ENCODE assay signal across 8 mouse cellular contexts in genomic region chr8:72413839-72414238, GRCm38 (mm10). TPM values are rescaled to one million over a fixed set of nuclear protein-coding genes. Genes with fewer than 3 reads are reported as not detected.
DNase-seq lines count a peak whose midpoint lies in the region; ATAC-seq and TF ChIP-seq lines count a peak whose summit lies in the region.
"Had no signal": no experiment of that assay in that cellular context is flagged by ENCODE, and none has a peak within 500 bp of the region (broad histone marks: within the 10 kb centered on the region; RNA-seq: fewer than 3 reads in every experiment).

No protein-coding gene starts in this region.

- no peak overlapping the region for H3K4me2 ChIP-seq in lung, postnatal 0 days (replicated peaks; ENCODE audit: low read depth, low read length)
- peak overlapping the region; percentile 72 for H3K4me2 ChIP-seq in liver, embryonic 13.5 days
- no peak overlapping the region for H3K4me2 ChIP-seq in stomach, embryonic 15.5 days
- H3K4me2 ChIP-seq: embryonic facial prominence, embryonic 13.5 days had no signal

- peak; percentile 57 for ATAC-seq in lung, postnatal 0 days
- ATAC-seq in common myeloid progenitor, adult 5-6 weeks (replicated peaks; ENCODE audit: low read depth, poor library complexity, severe bottlenecking), result peak; percentile 53; the same call in 1 of the 2 replicates
- peak; percentile 99 for ATAC-seq in liver, embryonic 13.5 days (ENCODE audit: low read depth)
- peak; percentile 94 for ATAC-seq in stomach, embryonic 15.5 days (ENCODE audit: insufficient read depth, low FRiP score, low read depth)

- no peak for TF ChIP-seq EP300 in lung, postnatal 0 days (IDR thresholded peaks at IDR 0.05)

- H3K4me1 ChIP-seq in lung, postnatal 0 days (ENCODE audit: insufficient read depth, low read depth, low read length), result peaks cover 3% of the 10 kb centered on the region
- peaks cover 99% of the 10 kb centered on the region for H3K4me1 ChIP-seq in liver, embryonic 13.5 days (replicated peaks)
- peaks cover 43% of the 10 kb centered on the region; the same call in 1 of the 2 replicates for H3K4me1 ChIP-seq in stomach, embryonic 15.5 days

- H3K27me3 ChIP-seq in lung, postnatal 0 days (replicated peaks; ENCODE audit: insufficient read depth, low read length), result no peaks in the 10 kb centered on the region
- no peaks in the 10 kb centered on the region for H3K27me3 ChIP-seq in liver, embryonic 13.5 days
- no peaks in the 10 kb centered on the region for H3K27me3 ChIP-seq in stomach, embryonic 15.5 days (replicated peaks)
- H3K27me3 ChIP-seq: embryonic facial prominence, embryonic 13.5 days had no signal

- no peak for DNase-seq in lung, postnatal 0 days (ENCODE audit: low spot score)
- DNase-seq in lung, postnatal 14 days, result no peak
- peak; percentile 88 for DNase-seq in liver, embryonic 13.5 days
- DNase-seq in thymus, postnatal 0 days (ENCODE audit: low spot score), result no peak
- DNase-seq in left cerebral cortex, adult 2 months (ENCODE audit: extremely low spot score in 1 of 2, low spot score in 2 of 2), result no peak

- no peak overlapping the region for H3K4me3 ChIP-seq in lung, postnatal 0 days (ENCODE audit: low read depth, low read length)
- peak overlapping the region; percentile 39 for H3K4me3 ChIP-seq in liver, embryonic 13.5 days (replicated peaks)
- no peak overlapping the region for H3K4me3 ChIP-seq in stomach, embryonic 15.5 days (replicated peaks)
- no peak overlapping the region for H3K4me3 ChIP-seq in left cerebral cortex, adult 2 months
- H3K4me3 ChIP-seq: embryonic facial prominence, embryonic 13.5 days had no signal

- H3K9me3 ChIP-seq in lung, postnatal 0 days (ENCODE audit: low read length), result no peaks in the 10 kb centered on the region
- no peaks in the 10 kb centered on the region for H3K9me3 ChIP-seq in liver, embryonic 13.5 days (replicated peaks)
- H3K9me3 ChIP-seq in stomach, embryonic 15.5 days, result no peaks in the 10 kb centered on the region
- H3K9me3 ChIP-seq: embryonic facial prominence, embryonic 13.5 days had no signal

- 77% methylated on average over 7 of the region's 7 CpGs for WGBS in lung, postnatal 0 days
- WGBS in liver, embryonic 13.5 days (ENCODE audit: insufficient replicate concordance), result 28% methylated on average over 7 of the region's 7 CpGs
- WGBS in stomach, embryonic 15.5 days, result 76% methylated on average over 7 of the region's 7 CpGs

- no peaks in the 10 kb centered on the region for H3K36me3 ChIP-seq in lung, postnatal 0 days (ENCODE audit: insufficient read depth, low read length)
- peaks cover 20% of the 10 kb centered on the region for H3K36me3 ChIP-seq in liver, embryonic 13.5 days
- peaks cover 5% of the 10 kb centered on the region; the same call in 1 of the 2 replicates for H3K36me3 ChIP-seq in stomach, embryonic 15.5 days

- no peak overlapping the region for H3K27ac ChIP-seq in lung, postnatal 0 days (ENCODE audit: low read length)
- H3K27ac ChIP-seq in liver, embryonic 13.5 days, result peak overlapping the region; percentile 98
- peak overlapping the region; percentile 67 for H3K27ac ChIP-seq in stomach, embryonic 15.5 days
- H3K27ac ChIP-seq in left cerebral cortex, adult 2 months, result no peak overlapping the region
- H3K27ac ChIP-seq: embryonic facial prominence, embryonic 13.5 days had no signal

- H3K9ac ChIP-seq in lung, postnatal 0 days (replicated peaks; ENCODE audit: low read depth), result no peak overlapping the region
- H3K9ac ChIP-seq in liver, embryonic 13.5 days, result peak overlapping the region; percentile 75
- no peak overlapping the region for H3K9ac ChIP-seq in stomach, embryonic 15.5 days
- H3K9ac ChIP-seq: embryonic facial prominence, embryonic 13.5 days had no signal

- TF ChIP-seq CTCF in lung, postnatal 0 days (IDR thresholded peaks at IDR 0.05), result 0 out of 2 replicates have a peak, but pooled peaks have one; percentile 2
- TF ChIP-seq CTCF in left cerebral cortex, adult 2 months (IDR thresholded peaks at IDR 0.05), result no peak

- intact Hi-C loops in left cerebral cortex, adult 2 months (cut with DNase I), result no loop called here

RNA-seq across cellular contexts. Expression of gene Eps15l1, which starts 7.4 kb away (rescaled TPM):
- 25.6 and 25.9 TPM in 2 replicates for polyA plus RNA-seq in lung, postnatal 0 days (2015; fragmentation: Nextera tagmentation; extraction: Ambion mirVana)
- total RNA-seq in common myeloid progenitor, adult 5-6 weeks (2017), result 36.2 and 39.1 TPM in 2 replicates
- polyA plus RNA-seq in liver, embryonic 13.5 days (2015; fragmentation: Nextera tagmentation; extraction: Ambion mirVana), result 17.5 and 21.1 TPM in 2 replicates
- 45.1 and 48.3 TPM in 2 replicates for polyA plus RNA-seq in stomach, embryonic 15.5 days (2015; fragmentation: Nextera tagmentation; extraction: Ambion mirVana)
- 35.3 and 35.9 TPM in 2 replicates for polyA plus RNA-seq in thymus, postnatal 0 days (2015; fragmentation: Nextera tagmentation; extraction: Ambion mirVana)
- 10 to 100 TPM; 66.4 to 73.0 TPM for total RNA-seq in left cerebral cortex, adult 2 months (2021)

RNA-seq across cellular contexts. Expression of gene Calr3, which starts 29.8 kb away (rescaled TPM):
- polyA plus RNA-seq in lung, postnatal 0 days (2015; fragmentation: Nextera tagmentation; extraction: Ambion mirVana), result 1.0 and 1.2 TPM in 2 replicates
- 1.9 and 3.5 TPM in 2 replicates for total RNA-seq in common myeloid progenitor, adult 5-6 weeks (2017)
- 0.59 and 0.93 TPM in 2 replicates for polyA plus RNA-seq in liver, embryonic 13.5 days (2015; fragmentation: Nextera tagmentation; extraction: Ambion mirVana)
- 2.6 and 3.3 TPM in 2 replicates for polyA plus RNA-seq in stomach, embryonic 15.5 days (2015; fragmentation: Nextera tagmentation; extraction: Ambion mirVana)
- 1.4 TPM in 2 replicates for polyA plus RNA-seq in thymus, postnatal 0 days (2015; fragmentation: Nextera tagmentation; extraction: Ambion mirVana)
- 1 to 10 TPM in 1 of 2 experiments, under 1 TPM in 1; 0.97 to 1.5 TPM for total RNA-seq in left cerebral cortex, adult 2 months (2021)

RNA-seq across cellular contexts. Expression of gene 1700030K09Rik, which starts 29.8 kb away (rescaled TPM):
- 7.9 and 9.0 TPM in 2 replicates for polyA plus RNA-seq in lung, postnatal 0 days (2015; fragmentation: Nextera tagmentation; extraction: Ambion mirVana)
- 4.0 and 7.7 TPM in 2 replicates for total RNA-seq in common myeloid progenitor, adult 5-6 weeks (2017)
- 4.2 and 5.0 TPM in 2 replicates for polyA plus RNA-seq in liver, embryonic 13.5 days (2015; fragmentation: Nextera tagmentation; extraction: Ambion mirVana)
- polyA plus RNA-seq in stomach, embryonic 15.5 days (2015; fragmentation: Nextera tagmentation; extraction: Ambion mirVana), result 13.3 and 14.5 TPM in 2 replicates
- polyA plus RNA-seq in thymus, postnatal 0 days (2015; fragmentation: Nextera tagmentation; extraction: Ambion mirVana), result 8.0 and 8.4 TPM in 2 replicates
- total RNA-seq in left cerebral cortex, adult 2 months (2021), result 10 to 100 TPM; 14.8 to 15.6 TPM

Comparison
In these comparisons a context has a peak if more than half of its experiments do, and no peak if none do; other contexts are left out.
1. H3K27ac ChIP-seq: peak in liver, embryonic 13.5 days (single experiment) and stomach, embryonic 15.5 days (single experiment); none in lung, postnatal 0 days (single experiment) and left cerebral cortex, adult 2 months (single experiment).
2. Peak in every context shown above with its lines, with median percentiles within 50 percentile points of each other: ATAC-seq.